Mouse (Mus musculus): ENCODE results near the gene Ngf. TPM values are rescaled to one million over a fixed set of nuclear protein-coding genes. Genes with fewer than 3 reads are reported as not detected.

Gene Ngf
- polyA plus RNA-seq, 1 experiment from 2014 or later = 0.92 TPM

DNA sequence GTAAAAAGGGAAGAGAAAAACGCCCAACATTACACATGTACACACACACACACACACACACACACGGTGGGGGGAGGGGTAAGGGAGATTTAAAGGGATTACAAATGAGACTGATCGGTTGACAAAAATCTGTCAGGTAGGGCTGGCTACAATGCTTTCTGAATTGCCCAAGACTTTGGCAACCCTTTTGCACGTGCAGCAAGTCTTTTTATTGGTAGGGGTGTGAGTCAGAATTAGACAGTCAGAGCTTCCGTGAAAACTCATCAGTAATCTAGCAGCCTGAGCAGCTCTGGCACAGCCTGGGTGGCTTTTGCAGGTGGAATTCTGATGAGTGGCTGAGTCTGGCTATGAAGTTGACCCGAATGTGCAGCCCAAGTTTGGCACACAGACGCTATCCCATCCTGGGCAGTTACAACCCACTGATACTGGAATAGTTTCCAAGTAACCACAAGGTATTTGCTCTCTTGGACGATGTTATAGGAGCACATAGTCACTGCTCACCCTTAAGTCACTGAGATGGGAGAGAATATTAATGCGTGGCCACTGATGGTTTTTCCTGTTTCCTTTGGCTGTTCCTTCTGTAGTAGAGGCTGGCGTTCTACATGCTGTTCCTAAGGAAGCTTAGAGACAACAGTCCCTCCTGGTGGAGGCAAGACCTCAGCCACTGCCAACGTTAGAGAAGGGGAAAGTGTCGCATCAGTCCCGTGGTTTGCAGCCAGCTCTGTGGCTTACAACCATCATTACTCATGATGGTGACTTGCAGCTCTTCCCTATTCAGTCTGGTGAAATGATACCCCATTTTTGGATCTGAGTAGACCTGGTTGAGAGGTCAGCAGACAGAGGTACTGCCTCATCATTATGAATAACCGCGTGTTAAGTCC lies 4.8 kb downstream of the Ngf start:
- WGBS (ENCODE audit: insufficient replicate concordance) = 65% methylated on average over 15 of the region's 15 CpGs

DNA sequence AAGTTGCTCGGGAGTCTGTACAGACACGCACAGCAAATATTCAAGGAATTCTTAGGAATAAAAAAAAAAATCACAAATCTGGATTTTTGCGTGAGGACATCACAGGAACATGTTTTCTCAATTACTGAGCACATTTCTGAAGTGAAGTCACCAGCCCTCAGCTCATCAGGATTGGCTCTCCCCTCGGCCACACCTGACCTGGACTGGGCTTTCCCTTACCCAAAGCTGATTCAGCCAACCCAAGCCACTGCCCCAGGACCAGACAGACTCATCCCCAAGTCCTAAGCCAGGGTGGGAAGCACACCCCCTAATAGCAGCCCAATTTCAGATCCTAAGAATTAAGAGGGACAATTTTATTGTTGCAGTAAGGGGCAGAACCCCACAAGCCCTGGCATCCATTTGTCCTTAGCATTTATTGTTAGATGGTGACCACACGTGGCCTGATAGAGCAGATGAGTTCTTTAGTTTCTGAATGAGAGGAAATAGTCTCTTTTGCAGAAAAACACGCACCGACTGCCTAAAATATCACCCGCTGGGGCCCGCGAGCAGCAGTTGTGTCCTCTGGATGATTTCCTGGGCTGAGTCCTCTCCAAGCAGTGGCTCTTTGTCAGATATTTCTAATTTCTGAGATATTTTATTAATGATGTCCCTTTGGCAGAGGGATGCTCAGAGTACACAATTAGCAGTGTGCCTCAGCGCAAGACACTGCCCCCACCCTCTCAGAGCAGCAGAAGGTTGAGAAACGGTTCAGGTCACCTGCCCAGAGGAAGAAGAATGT lies 8.4 kb downstream of the Ngf start:
- Histone ChIP-seq H3K36me3 (replicated peaks; ENCODE audit: insufficient read depth, low read length) (no peaks in the 10 kb centered on the region), H3K9me3 (ENCODE audit: low read length) (no peaks in the 10 kb centered on the region), H3K4me3 (ENCODE audit: low read depth, low read length) (no peak overlapping the region), H3K9ac (replicated peaks) (no peak overlapping the region), H3K27me3 (ENCODE audit: insufficient read depth, low read length) (no peaks in the 10 kb centered on the region), H3K27ac (ENCODE audit: low read depth) (no peak overlapping the region), H3K4me1 (ENCODE audit: insufficient read depth) (no peaks in the 10 kb centered on the region), H3K4me2 (ENCODE audit: low read depth, low read length) (no peak overlapping the region)
- DNase-seq (no peak), ATAC-seq (no peak)
- 70% methylated on average over 12 of the region's 12 CpGs for WGBS (ENCODE audit: insufficient replicate concordance)
- TF ChIP-seq EP300 (IDR thresholded peaks at IDR 0.05; ENCODE audit: low read depth) (no peak), CTCF (IDR thresholded peaks at IDR 0.05; ENCODE audit: low read depth) (no peak)

More for the DNA sequence above, 4.8 kb downstream of the Ngf start:
- Histone ChIP-seq H3K27me3 (ENCODE audit: insufficient read depth, low read length) (peaks cover 11% of the 10 kb centered on the region), H3K4me3 (ENCODE audit: low read depth, low read length) (no peak overlapping the region), H3K4me1 (ENCODE audit: insufficient read depth) (no peaks in the 10 kb centered on the region), H3K27ac (ENCODE audit: low read depth) (no peak overlapping the region), H3K9ac (replicated peaks) (no peak overlapping the region), H3K36me3 (replicated peaks; ENCODE audit: insufficient read depth, low read length) (no peaks in the 10 kb centered on the region), H3K4me2 (ENCODE audit: low read depth, low read length) (no peak overlapping the region), H3K9me3 (ENCODE audit: low read length) (no peaks in the 10 kb centered on the region)
- TF ChIP-seq EP300 (IDR thresholded peaks at IDR 0.05; ENCODE audit: low read depth) = no peak
- no peak for ATAC-seq
- no peak for DNase-seq

DNA sequence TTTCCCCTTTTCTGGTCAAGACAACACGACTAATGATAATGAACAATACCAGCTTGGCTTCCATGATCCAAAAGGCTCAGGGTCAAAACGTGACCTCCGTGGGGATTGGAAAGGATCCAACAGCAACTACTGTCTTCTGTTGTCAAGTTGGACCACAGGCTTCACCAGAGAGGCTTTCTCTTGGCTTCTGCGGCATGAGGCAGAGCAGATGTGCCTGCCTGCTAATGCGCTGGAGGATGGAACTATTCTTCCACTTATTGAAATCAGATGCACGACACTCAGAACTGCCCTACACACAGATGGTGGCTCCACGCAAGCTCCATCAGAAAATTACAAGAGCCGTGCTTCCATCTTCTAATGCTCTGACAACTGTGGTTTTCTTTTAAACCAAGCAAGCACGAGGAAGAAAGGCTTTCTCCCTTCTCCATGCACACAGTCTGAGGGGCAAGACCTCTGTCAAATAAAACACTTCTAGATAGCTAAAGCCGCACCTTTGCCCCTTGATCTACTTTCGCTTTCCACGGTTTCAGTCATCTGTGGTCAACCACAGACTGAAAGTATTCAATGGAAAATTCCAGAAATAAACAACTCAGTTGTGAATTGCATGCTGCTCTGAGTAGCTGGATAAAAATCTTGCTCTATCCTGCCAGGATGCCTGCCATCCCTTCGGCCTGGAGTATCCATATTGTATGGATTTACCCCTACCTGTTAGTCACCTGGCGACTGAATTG lies 20.8 kb downstream of the Ngf start:
- ATAC-seq (no peak), DNase-seq (no peak)
- no peak for TF ChIP-seq CTCF (IDR thresholded peaks at IDR 0.05; ENCODE audit: low read depth)
- TF ChIP-seq EP300 (IDR thresholded peaks at IDR 0.05; ENCODE audit: low read depth) = no peak
- Histone ChIP-seq H3K36me3 (replicated peaks; ENCODE audit: insufficient read depth, low read length) (no peaks in the 10 kb centered on the region), H3K27me3 (ENCODE audit: insufficient read depth, low read length) (no peaks in the 10 kb centered on the region), H3K9ac (replicated peaks) (no peak overlapping the region), H3K27ac (ENCODE audit: low read depth) (no peak overlapping the region), H3K9me3 (ENCODE audit: low read length) (no peaks in the 10 kb centered on the region), H3K4me2 (ENCODE audit: low read depth, low read length) (no peak overlapping the region), H3K4me1 (ENCODE audit: insufficient read depth) (no peaks in the 10 kb centered on the region), H3K4me3 (ENCODE audit: low read depth, low read length) (no peak overlapping the region)
- 59% methylated on average over 14 of the region's 14 CpGs for WGBS (ENCODE audit: insufficient replicate concordance)

DNA sequence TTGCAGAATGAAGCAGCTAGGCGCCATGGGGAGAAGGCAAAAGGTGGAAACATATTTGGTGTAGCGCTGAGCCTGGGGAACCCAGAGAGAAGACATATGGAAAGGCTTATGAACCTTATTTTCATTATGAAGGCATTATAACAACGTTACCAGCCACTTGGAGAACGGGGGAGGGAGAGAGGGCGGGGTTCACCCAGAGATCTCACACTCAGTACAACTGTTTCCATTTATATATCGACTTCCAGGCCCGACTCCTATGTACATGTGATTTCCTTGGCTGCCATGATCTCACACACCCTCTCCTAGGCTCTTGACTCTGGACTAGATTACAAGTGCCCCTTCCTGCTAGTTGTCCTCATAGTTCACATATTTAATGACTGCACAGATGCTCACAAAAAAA lies 28.4 kb downstream of the Ngf start:
- 76% methylated on average over 7 of the region's 7 CpGs for WGBS (ENCODE audit: insufficient replicate concordance)
- H3K27me3 ChIP-seq (ENCODE audit: insufficient read depth, low read length) = no peaks in the 10 kb centered on the region
- no peaks in the 10 kb centered on the region for H3K9me3 ChIP-seq (ENCODE audit: low read length)
- TF ChIP-seq EP300 (IDR thresholded peaks at IDR 0.05; ENCODE audit: low read depth) (no peak), CTCF (IDR thresholded peaks at IDR 0.05; ENCODE audit: low read depth) (no peak)
- no peak overlapping the region for H3K9ac ChIP-seq (replicated peaks)
- no peak overlapping the region for H3K4me2 ChIP-seq (ENCODE audit: low read depth, low read length)
- no peak for ATAC-seq
- H3K4me3 ChIP-seq (ENCODE audit: low read depth, low read length) = no peak overlapping the region
- H3K36me3 ChIP-seq (replicated peaks; ENCODE audit: insufficient read depth, low read length) = no peaks in the 10 kb centered on the region
- no peak for DNase-seq
- no peaks in the 10 kb centered on the region for H3K4me1 ChIP-seq (ENCODE audit: insufficient read depth)
- no peak overlapping the region for H3K27ac ChIP-seq (ENCODE audit: low read depth)

DNA sequence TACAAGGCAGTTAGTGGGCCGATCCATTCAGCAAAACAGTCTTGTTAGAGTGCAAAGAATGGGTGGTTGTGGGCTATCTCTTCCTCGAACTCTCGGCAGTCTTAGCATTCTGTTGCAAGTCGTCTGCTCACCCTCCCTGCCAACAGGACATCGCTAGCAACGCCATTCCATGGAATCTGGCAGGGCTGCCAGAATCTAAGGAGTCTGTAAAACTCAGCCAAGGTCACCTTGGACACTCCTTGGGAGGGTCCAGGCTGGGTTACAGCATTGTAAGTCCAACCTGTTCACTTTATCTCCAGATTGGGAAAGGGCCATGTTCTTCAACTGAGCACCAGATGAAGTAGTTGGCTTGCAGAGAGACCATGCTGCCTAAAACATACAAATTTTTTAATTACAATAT lies 29.2 kb downstream of the Ngf start:
- H3K4me2 ChIP-seq (ENCODE audit: low read depth, low read length) = no peak overlapping the region
- ATAC-seq (no peak), DNase-seq (no peak)
- H3K9me3 ChIP-seq (ENCODE audit: low read length) = no peaks in the 10 kb centered on the region
- H3K27me3 ChIP-seq (ENCODE audit: insufficient read depth, low read length) = no peaks in the 10 kb centered on the region
- H3K4me3 ChIP-seq (ENCODE audit: low read depth, low read length) = no peak overlapping the region
- H3K4me1 ChIP-seq (ENCODE audit: insufficient read depth) = no peaks in the 10 kb centered on the region
- H3K36me3 ChIP-seq (replicated peaks; ENCODE audit: insufficient read depth, low read length) = no peaks in the 10 kb centered on the region
- H3K27ac ChIP-seq (ENCODE audit: low read depth) = no peak overlapping the region
- WGBS (ENCODE audit: insufficient replicate concordance) = 71% methylated on average over 6 of the region's 6 CpGs
- no peak for TF ChIP-seq EP300 (IDR thresholded peaks at IDR 0.05; ENCODE audit: low read depth)
- no peak for TF ChIP-seq CTCF (IDR thresholded peaks at IDR 0.05; ENCODE audit: low read depth)
- no peak overlapping the region for H3K9ac ChIP-seq (replicated peaks)

DNA sequence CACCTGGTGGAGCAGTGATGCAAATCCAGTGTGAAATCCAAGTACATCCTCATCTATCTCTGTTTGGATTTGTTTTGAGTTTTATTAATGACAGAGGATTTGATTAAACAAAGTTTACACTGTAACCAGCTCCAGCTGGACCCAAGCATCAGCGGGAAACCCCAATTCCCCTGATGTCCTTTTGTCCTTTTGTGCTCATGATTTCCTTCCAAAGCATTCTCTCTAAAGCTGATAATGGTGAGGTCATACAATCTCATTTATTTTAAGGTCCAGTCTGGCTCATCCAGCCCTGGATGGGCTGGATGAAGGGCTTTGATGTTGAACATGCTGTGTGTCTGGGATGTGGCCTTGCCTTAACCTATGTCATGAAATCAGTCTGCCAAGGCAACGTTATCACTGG lies 30.3 kb downstream of the Ngf start:
- Histone ChIP-seq H3K36me3 (replicated peaks; ENCODE audit: insufficient read depth, low read length) (no peaks in the 10 kb centered on the region), H3K27ac (ENCODE audit: low read depth) (no peak overlapping the region), H3K4me1 (ENCODE audit: insufficient read depth) (no peaks in the 10 kb centered on the region), H3K9ac (replicated peaks) (no peak overlapping the region), H3K27me3 (ENCODE audit: insufficient read depth, low read length) (no peaks in the 10 kb centered on the region), H3K4me2 (ENCODE audit: low read depth, low read length) (no peak overlapping the region), H3K9me3 (ENCODE audit: low read length) (no peaks in the 10 kb centered on the region), H3K4me3 (ENCODE audit: low read depth, low read length) (no peak overlapping the region)
- 70% methylated on average over 2 of the region's 2 CpGs for WGBS (ENCODE audit: insufficient replicate concordance)
- DNase-seq (no peak), ATAC-seq (no peak)
- TF ChIP-seq CTCF (IDR thresholded peaks at IDR 0.05; ENCODE audit: low read depth) (no peak), EP300 (IDR thresholded peaks at IDR 0.05; ENCODE audit: low read depth) (no peak)
